Mouse (Mus musculus) stomach, embryonic 16.5 days (tissue): Measurements from ENCODE around the gene Rad17. TPM values are rescaled to one million over a fixed set of nuclear protein-coding genes. Genes with fewer than 3 reads are reported as not detected.

Source experiments
- ATAC-seq: fragments of 200-750 bp; cut with Nextera tagmentation; 2 replicates; pipeline ENCODE4 v1.8.0; 2017; ENCODE audit warnings: moderate number of reproducible peaks, moderate TSS enrichment; ENCODE audit not compliant: insufficient read depth, low FRiP score
- H3K27ac ChIP-seq: fragments of 300-500 bp; sonication (generic); 2 replicates; pipeline ENCODE4 v1.5.1; 2014; ENCODE audit warnings: low read length
- H3K27me3 ChIP-seq: fragments of 300-500 bp; sonication (generic); 2 replicates; pipeline ENCODE4 v1.6.1; 2014; ENCODE audit warnings: low read length, control low read depth, mixed read lengths; ENCODE audit not compliant: control insufficient read depth, insufficient read depth
- H3K36me3 ChIP-seq: fragments of 300-500 bp; sonication (generic); 2 replicates; pipeline ENCODE4 v1.6.1; 2014; ENCODE audit warnings: low read length; ENCODE audit not compliant: control insufficient read depth, insufficient read depth
- H3K4me1 ChIP-seq: fragments of 300-500 bp; sonication (generic); 2 replicates; pipeline ENCODE4 v1.6.1; 2014; ENCODE audit warnings: low read length, control low read depth, mixed read lengths; ENCODE audit not compliant: control insufficient read depth, insufficient read depth
- H3K4me2 ChIP-seq: fragments of 300-500 bp; sonication (generic); 2 replicates; pipeline ENCODE4 v1.6.1; 2014; ENCODE audit warnings: low read depth, low read length, mixed read lengths
- H3K4me3 ChIP-seq: fragments of 300-500 bp; sonication (generic); replicated peaks from 2 replicates; pipeline ENCODE4 v1.5.1; 2014; ENCODE audit warnings: mild to moderate bottlenecking, low read length
- H3K9ac ChIP-seq: fragments of 300-500 bp; sonication (generic); 2 replicates; pipeline ENCODE4 v1.6.1; 2014; ENCODE audit warnings: low read length
- H3K9me3 ChIP-seq: fragments of 300-500 bp; sonication (generic); replicated peaks from 2 replicates; pipeline ENCODE4 v1.6.1; 2016; ENCODE audit warnings: low read length, control low read depth; ENCODE audit not compliant: control insufficient read depth
- WGBS: fragments of 180-500 bp; shearing (Covaris S2); extraction: QIAGEN DNeasy Blood & Tissue Kit; methylation state at CpG from one replicate; pipeline ENCODE4 v1.1.7; 2014; 5-methylcytosine and 5-hydroxymethylcytosine counted together
- polyA plus RNA-seq: library from polyadenylated mRNA; unstranded; fragments of >200 nt; fragmentation: Nextera tagmentation; extraction: Ambion mirVana; gene quantifications from 2 replicates; pipeline ENCODE4 v1.2.1, GENCODE M21; 2015

The Rad17 gene
- polyA plus RNA-seq, 1 experiment from 2014 or later, result 21.2 TPM

DNA sequence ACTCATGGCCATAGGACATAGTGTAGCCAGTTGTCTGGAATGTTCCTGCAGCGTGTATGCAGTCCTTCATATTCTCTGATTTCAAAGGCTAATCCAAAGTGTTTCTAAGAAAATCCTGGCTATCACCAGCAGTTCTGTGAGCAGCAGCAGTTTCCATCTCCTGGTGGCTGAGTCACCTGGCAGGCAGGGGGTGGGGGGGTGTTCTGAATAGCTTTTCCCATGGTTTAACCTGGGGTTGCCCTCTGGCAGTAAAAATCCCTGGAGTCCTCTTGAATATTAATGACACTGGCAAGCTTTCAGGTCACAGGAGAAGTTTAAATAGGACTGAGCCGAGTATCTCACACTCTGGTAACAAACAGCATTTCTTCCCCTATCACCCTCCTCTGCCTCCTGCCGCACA, 69.2 kb downstream of the Rad17 start:
- WGBS, result 19% methylated on average over 3 of the region's 3 CpGs
- no peak; the same call in 1 of the 2 replicates for ATAC-seq
- no peaks in the 10 kb centered on the region for H3K9me3 ChIP-seq
- H3K4me3 ChIP-seq, result no peak overlapping the region
- H3K4me1 ChIP-seq, result 0 out of 2 replicates have a peak, but pooled peaks cover 7% of the 10 kb centered on the region
- no peak overlapping the region for H3K9ac ChIP-seq
- H3K27me3 ChIP-seq, result no peaks in the 10 kb centered on the region
- H3K4me2 ChIP-seq, result no peak overlapping the region
- H3K36me3 ChIP-seq, result no peaks in the 10 kb centered on the region
- peak overlapping the region; percentile 5; the same call in 1 of the 2 replicates for H3K27ac ChIP-seq

- H3K9me3 ChIP-seq, result no peaks in the 10 kb centered on the region
- H3K27me3 ChIP-seq, result no peaks in the 10 kb centered on the region
- no peak for ATAC-seq
- no peak overlapping the region for H3K4me3 ChIP-seq
- no peak overlapping the region for H3K9ac ChIP-seq
- no peak overlapping the region for H3K27ac ChIP-seq
- no peaks in the 10 kb centered on the region for H3K36me3 ChIP-seq
- H3K4me1 ChIP-seq, result 0 out of 2 replicates have a peak, but pooled peaks cover 7% of the 10 kb centered on the region
- no peak overlapping the region for H3K4me2 ChIP-seq
These were observed 70.9 kb downstream of the Rad17 start for GRCm38 (mm10) chr13:100579951-100580350.

GRCm38 (mm10) chr13:100579220-100579619, 71.6 kb downstream of the Rad17 start:
- H3K27ac ChIP-seq, result no peak overlapping the region
- no peak overlapping the region for H3K4me2 ChIP-seq
- H3K4me3 ChIP-seq, result no peak overlapping the region
- ATAC-seq, result no peak
- WGBS, result 42% methylated on average over 3 of the region's 3 CpGs
- no peak overlapping the region for H3K9ac ChIP-seq
- H3K4me1 ChIP-seq, result 0 out of 2 replicates have a peak, but pooled peaks cover 7% of the 10 kb centered on the region
- no peaks in the 10 kb centered on the region for H3K27me3 ChIP-seq
- no peaks in the 10 kb centered on the region for H3K36me3 ChIP-seq
- no peaks in the 10 kb centered on the region for H3K9me3 ChIP-seq

- Histone ChIP-seq H3K27me3 (no peaks in the 10 kb centered on the region), H3K36me3 (no peaks in the 10 kb centered on the region), H3K9ac (no peak overlapping the region), H3K27ac (no peak overlapping the region), H3K4me1 (no peaks in the 10 kb centered on the region), H3K4me3 (no peak overlapping the region), H3K4me2 (no peak overlapping the region), H3K9me3 (no peaks in the 10 kb centered on the region)
- ATAC-seq, result 0 out of 2 replicates have a peak, but pooled peaks have one; percentile 20
- 31% methylated on average over 2 of the region's 2 CpGs for WGBS
These were observed 74.9 kb downstream of the Rad17 start for GRCm38 (mm10) chr13:100575950-100576349.

DNA sequence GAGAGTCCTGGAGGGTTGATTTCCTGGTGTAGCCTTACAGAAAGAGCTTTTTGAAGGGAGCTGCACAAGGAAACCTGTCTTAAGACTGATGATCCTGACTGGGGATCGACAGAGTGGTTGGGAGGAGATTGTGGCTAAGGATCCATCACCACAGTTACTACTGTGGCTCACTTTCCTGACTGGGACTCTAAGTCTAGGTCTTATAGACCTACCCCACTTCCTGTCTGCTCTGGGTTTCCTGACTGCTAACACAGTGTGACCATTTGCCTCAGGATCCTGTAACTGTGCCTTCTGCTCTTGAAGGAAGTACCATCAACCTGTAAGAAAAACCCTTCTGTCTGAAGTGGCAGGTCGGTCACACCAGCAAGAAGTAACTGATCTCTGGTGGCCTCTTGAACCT, 80.1 kb downstream of the Rad17 start:
- no peak overlapping the region for H3K9ac ChIP-seq
- no peaks in the 10 kb centered on the region for H3K4me1 ChIP-seq
- H3K9me3 ChIP-seq, result no peaks in the 10 kb centered on the region
- H3K36me3 ChIP-seq, result no peaks in the 10 kb centered on the region
- no peak overlapping the region for H3K4me3 ChIP-seq
- no peak overlapping the region for H3K4me2 ChIP-seq
- ATAC-seq, result no peak
- H3K27ac ChIP-seq, result no peak overlapping the region
- 64% methylated on average over 2 of the region's 2 CpGs for WGBS
- H3K27me3 ChIP-seq, result no peaks in the 10 kb centered on the region

GRCm38 (mm10) chr13:100568359-100568758, 82.5 kb downstream of the Rad17 start:
- Histone ChIP-seq H3K27me3 (no peaks in the 10 kb centered on the region), H3K4me2 (no peak overlapping the region), H3K4me3 (no peak overlapping the region), H3K9ac (no peak overlapping the region), H3K27ac (no peak overlapping the region), H3K36me3 (no peaks in the 10 kb centered on the region), H3K9me3 (no peaks in the 10 kb centered on the region), H3K4me1 (no peaks in the 10 kb centered on the region)
- no peak for ATAC-seq
- whole genome bisulfite sequencing, result 95% methylated on average over 1 of the region's 1 CpGs

Other genes with a start within 250 kb of the Rad17 start
- gene Naip1, start 198.2 kb downstream of the Rad17 start, polyA plus RNA-seq, result 0.91 and 1.7 TPM in 2 replicates
- gene Gtf2h2, start 158.5 kb downstream of the Rad17 start, polyA plus RNA-seq, result 55.7 and 58.6 TPM in 2 replicates
- 65.9 and 76.9 TPM in 2 replicates for gene Ocln, start 98.3 kb downstream of the Rad17 start, polyA plus RNA-seq
- 19.0 and 21.6 TPM in 2 replicates for gene Marveld2, start 34.1 kb downstream of the Rad17 start, polyA plus RNA-seq
- 221 and 225 TPM in 2 replicates for gene Ak6, start 72 bp downstream of the Rad17 start, polyA plus RNA-seq
- 6.0 and 12.8 TPM in 2 replicates for gene Taf9, start 528 bp upstream of the Rad17 start, polyA plus RNA-seq
- gene Ccdc125, start 18.7 kb upstream of the Rad17 start, polyA plus RNA-seq, result 8.1 and 8.4 TPM in 2 replicates
- 69.4 and 78.0 TPM in 2 replicates for gene Cdk7, start 79.9 kb upstream of the Rad17 start, polyA plus RNA-seq
- gene Mrps36, start 93.6 kb upstream of the Rad17 start, polyA plus RNA-seq, result 147 and 163 TPM in 2 replicates
- gene Cenph, start 124.8 kb upstream of the Rad17 start, polyA plus RNA-seq, result 24.9 and 25.7 TPM in 2 replicates
- 173 and 187 TPM in 2 replicates for gene Ccnb1, start 135.5 kb upstream of the Rad17 start, polyA plus RNA-seq
- 47.3 and 53.7 TPM in 2 replicates for gene Slc30a5, start 182.4 kb upstream of the Rad17 start, polyA plus RNA-seq